Comparison of ENCODE assay signal across 9 mouse cellular contexts in the genomic region with DNA sequence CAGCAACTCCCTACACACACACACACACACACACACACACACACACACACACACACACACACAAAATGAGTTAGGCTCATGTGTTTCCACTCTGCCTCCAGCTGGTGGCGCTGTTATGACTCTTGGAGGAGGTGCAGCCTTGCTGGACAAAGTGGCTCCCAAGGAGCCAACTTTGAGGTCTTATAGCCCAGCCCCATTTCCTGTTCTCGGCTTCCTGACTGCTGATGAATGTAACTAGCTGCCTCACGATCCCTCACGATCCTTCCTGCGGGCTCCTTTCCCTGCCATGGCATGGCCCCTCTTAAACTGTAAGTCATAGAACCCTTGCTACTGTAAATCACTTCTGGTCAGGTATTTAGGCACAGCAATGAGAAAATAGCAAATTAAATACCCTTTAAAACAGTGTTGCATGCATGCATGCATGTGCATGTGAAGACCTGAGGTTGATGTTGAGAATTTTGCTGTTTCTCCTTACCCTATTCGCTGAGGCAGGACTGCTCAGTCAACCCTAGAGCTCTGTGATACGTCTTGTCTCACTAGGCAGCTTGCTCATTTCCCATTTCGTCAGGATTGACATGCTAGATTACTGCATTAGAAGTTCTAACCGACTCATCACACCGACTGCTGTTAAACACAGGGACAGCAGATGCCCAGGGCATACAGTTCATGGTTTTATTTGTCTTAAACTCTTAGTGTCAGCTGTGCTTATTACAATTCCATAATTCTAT. TPM values are rescaled to one million over a fixed set of nuclear protein-coding genes. Genes with fewer than 3 reads are reported as not detected.
DNase-seq lines count a peak whose midpoint lies in the region; ATAC-seq and TF ChIP-seq lines count a peak whose summit lies in the region.
"Had no signal": no experiment of that assay in that cellular context is flagged by ENCODE, and none has a peak within 500 bp of the region (broad histone marks: within the 10 kb centered on the region; RNA-seq: fewer than 3 reads in every experiment).

No protein-coding gene starts in this region.

- no peak overlapping the region for H3K4me3 ChIP-seq in G1E (ENCODE audit: low read depth, low read length)
- H3K4me3 ChIP-seq in erythroblast, embryonic 14.5 days (replicated peaks), result peak overlapping the region; percentile 31
- no peak overlapping the region for H3K4me3 ChIP-seq in hindbrain, embryonic 14.5 days (replicated peaks; ENCODE audit: low read length)
- H3K4me3 ChIP-seq: limb, embryonic 12.5 days had no signal

- no peaks in the 10 kb centered on the region for H3K27me3 ChIP-seq in G1E (ENCODE audit: insufficient read depth, low read length)
- no peaks in the 10 kb centered on the region for H3K27me3 ChIP-seq in erythroblast, embryonic 14.5 days (ENCODE audit: control insufficient read depth)
- no peaks in the 10 kb centered on the region for H3K27me3 ChIP-seq in hindbrain, embryonic 14.5 days (ENCODE audit: control insufficient read depth, insufficient read depth, low read length)
- H3K27me3 ChIP-seq: limb, embryonic 12.5 days had no signal

- peak; percentile 58 to 67 for DNase-seq in cerebellum, postnatal 10 days
- DNase-seq in cerebellum, adult 11-12 months, result no peak
- peak; percentile 21 for DNase-seq in G1E (ENCODE audit: low spot score)
- peak; percentile 75 for DNase-seq in lung, postnatal 10 days
- DNase-seq in thymus, adult 18-20 months, result peak; percentile 46 to 68
- no peak for DNase-seq in hindbrain, embryonic 14.5 days (ENCODE audit: low spot score)

- H3K9me3 ChIP-seq in G1E (replicated peaks), result no peaks in the 10 kb centered on the region
- no peaks in the 10 kb centered on the region for H3K9me3 ChIP-seq in erythroblast, embryonic 14.5 days (ENCODE audit: control insufficient read depth, low read length)
- no peaks in the 10 kb centered on the region for H3K9me3 ChIP-seq in hindbrain, embryonic 14.5 days (ENCODE audit: control insufficient read depth, low read length)
- H3K9me3 ChIP-seq: limb, embryonic 12.5 days had no signal

- no peak overlapping the region for H3K4me2 ChIP-seq in hindbrain, embryonic 14.5 days (replicated peaks)
- H3K4me2 ChIP-seq: limb, embryonic 12.5 days had no signal

- peaks cover under 1% of the 10 kb centered on the region for H3K36me3 ChIP-seq in G1E (replicated peaks)
- H3K36me3 ChIP-seq in erythroblast, embryonic 14.5 days (ENCODE audit: control insufficient read depth), result no peaks in the 10 kb centered on the region
- no peaks in the 10 kb centered on the region for H3K36me3 ChIP-seq in hindbrain, embryonic 14.5 days (replicated peaks; ENCODE audit: control insufficient read depth, insufficient read depth)
- H3K36me3 ChIP-seq: limb, embryonic 12.5 days had no signal

- no peak overlapping the region for H3K27ac ChIP-seq in hindbrain, embryonic 14.5 days
- H3K27ac ChIP-seq: limb, embryonic 12.5 days had no signal

- peak; percentile 24; the same call in 1 of the 2 replicates for TF ChIP-seq CTCF in G1E (IDR thresholded peaks at IDR 0.05; ENCODE audit: low read depth, low read length)

- no peak overlapping the region for H3K9ac ChIP-seq in hindbrain, embryonic 14.5 days
- H3K9ac ChIP-seq: limb, embryonic 12.5 days had no signal

- 49% methylated on average over 10 of the region's 10 CpGs for WGBS in hindbrain, embryonic 14.5 days

- H3K4me1 ChIP-seq in G1E (ENCODE audit: insufficient read depth, low read depth, low read length), result peaks cover 12% of the 10 kb centered on the region
- H3K4me1 ChIP-seq in erythroblast, embryonic 14.5 days (ENCODE audit: control insufficient read depth), result peaks cover 8% of the 10 kb centered on the region
- no peaks in the 10 kb centered on the region for H3K4me1 ChIP-seq in hindbrain, embryonic 14.5 days (replicated peaks; ENCODE audit: control insufficient read depth, insufficient read depth, low read length)

- ATAC-seq in G1E (ENCODE audit: extremely low read depth, insufficient number of reproducible peaks, low FRiP score, poor library complexity, severe bottlenecking), result peak; percentile 69; the same call in 1 of the 2 replicates
- ATAC-seq in inflammation-experienced regulatory T-cells, adult 6 months, result peak; percentile 89
- no peak for ATAC-seq in hindbrain, embryonic 14.5 days (ENCODE audit: low FRiP score)

RNA-seq across cellular contexts. Expression of gene Pan3, which starts 11.4 kb away (rescaled TPM):
- total RNA-seq in G1E (2014; fragmentation: Nextera tagmentation) (618 and 666 TPM in 2 replicates), G1E (2017) (179 and 200 TPM in 2 replicates)
- 30.7 and 32.3 TPM in 2 replicates for polyA plus RNA-seq in G1E (2012)
- polyA plus RNA-seq in erythroblast, embryonic 14.5 days (2012), result 0.34 and 1.3 TPM in 2 replicates
- polyA plus RNA-seq in inflammation-experienced regulatory T-cells, adult 6 months (2017; shearing (Covaris generic)), result 100 to 1,000 TPM; 147 to 215 (median 207) TPM
- 53.3 and 62.7 TPM in 2 replicates for polyA plus RNA-seq in hindbrain, embryonic 14.5 days (2014; fragmentation: Nextera tagmentation; extraction: Ambion mirVana)

RNA-seq across cellular contexts. Expression of gene Flt3, which starts 18.3 kb away (rescaled TPM):
- total RNA-seq in G1E (2014; fragmentation: Nextera tagmentation) (not detected in 2 replicates), G1E (2017) (0.11 and 0.17 TPM in 2 replicates)
- not detected in 2 replicates for polyA plus RNA-seq in G1E (2012)
- 0.01 and 0.02 TPM in 2 replicates for polyA plus RNA-seq in erythroblast, embryonic 14.5 days (2012)
- under 1 TPM in 1 of 3 experiments, not detected in 2; 0.38 TPM for polyA plus RNA-seq in inflammation-experienced regulatory T-cells, adult 6 months (2017; shearing (Covaris generic))
- polyA plus RNA-seq in hindbrain, embryonic 14.5 days (2014; fragmentation: Nextera tagmentation; extraction: Ambion mirVana), result 0.95 and 1.1 TPM in 2 replicates

Comparison
In these comparisons a context has a peak if more than half of its experiments do, and no peak if none do; other contexts are left out.
1. DNase-seq: peak in cerebellum, postnatal 10 days (2 of 2), G1E (single experiment), lung, postnatal 10 days (single experiment) and thymus, adult 18-20 months (2 of 2); none in cerebellum, adult 11-12 months (single experiment) and hindbrain, embryonic 14.5 days (single experiment).
2. RNA of gene Pan3, which starts 11.4 kb away (polyA plus RNA-seq): 147 to 215 TPM in inflammation-experienced regulatory T-cells, adult 6 months, 53.3 to 62.7 TPM in hindbrain, embryonic 14.5 days and 30.7 to 32.3 TPM in G1E; 0.34 to 1.3 TPM in erythroblast, embryonic 14.5 days; every median in the first group is over 10 times any median in the second.